Mouse (Mus musculus) testis, adult 2 months (tissue): Measurements from ENCODE around the gene Rufy1. TPM values are rescaled to one million over a fixed set of nuclear protein-coding genes. Genes with fewer than 3 reads are reported as not detected.
"Not testable (repeated sequence)": the region's sequence is repeated elsewhere in the genome, so short reads cannot be mapped to it uniquely, and the experiment has no call there.

Source experiments
- H3K27ac ChIP-seq: fragments of 200-500 bp; 2 replicates; pipeline ENCODE4 v1.5.1; 2012; ENCODE audit warnings: low read depth, low read length; ENCODE audit not compliant: control insufficient read depth, insufficient read depth
- H3K27me3 ChIP-seq: fragments of 200-500 bp; 2 replicates; pipeline ENCODE4 v1.6.1; 2012; ENCODE audit warnings: mild to moderate bottlenecking, low read length, moderate library complexity; ENCODE audit not compliant: control insufficient read depth, insufficient read depth
- H3K36me3 ChIP-seq: fragments of 200-500 bp; 2 replicates; pipeline ENCODE4 v1.6.1; 2012; ENCODE audit warnings: mild to moderate bottlenecking, low read length; ENCODE audit not compliant: control insufficient read depth, insufficient read depth
- H3K4me1 ChIP-seq: fragments of 200-500 bp; 2 replicates; pipeline ENCODE4 v1.6.1; 2012; ENCODE audit warnings: low read length; ENCODE audit not compliant: control insufficient read depth, insufficient read depth
- H3K4me3 ChIP-seq: fragments of 200-500 bp; 2 replicates; pipeline ENCODE4 v1.5.1; 2012; ENCODE audit warnings: low read depth, mild to moderate bottlenecking, low read length, moderate library complexity, mixed read lengths; ENCODE audit not compliant: control insufficient read depth
- CTCF ChIP-seq: fragments of 200-500 bp; IDR thresholded peaks from 2 replicates; pipeline ENCODE4 v1.5.1; 2012; ENCODE audit warnings: low read depth, mild to moderate bottlenecking, inconsistent platforms, low read length, moderate library complexity; ENCODE audit not compliant: control insufficient read depth, insufficient read depth, insufficient replicate concordance
- POLR2A ChIP-seq: fragments of 200-500 bp; IDR thresholded peaks from 2 replicates; pipeline ENCODE4 v1.6.1; 2012; ENCODE audit warnings: low read depth, mild to moderate bottlenecking, inconsistent platforms, low read length, moderate library complexity; ENCODE audit not compliant: control insufficient read depth
- polyA plus RNA-seq: library from polyadenylated mRNA; depleted of rRNA; stranded (reverse); fragments of >200 nt; gene quantifications from 2 replicates; pipeline ENCODE4 v1.2.3, GENCODE M21; 2012

Gene Rufy1
- polyA plus RNA-seq, 1 experiment = 5.7 TPM

DNA sequence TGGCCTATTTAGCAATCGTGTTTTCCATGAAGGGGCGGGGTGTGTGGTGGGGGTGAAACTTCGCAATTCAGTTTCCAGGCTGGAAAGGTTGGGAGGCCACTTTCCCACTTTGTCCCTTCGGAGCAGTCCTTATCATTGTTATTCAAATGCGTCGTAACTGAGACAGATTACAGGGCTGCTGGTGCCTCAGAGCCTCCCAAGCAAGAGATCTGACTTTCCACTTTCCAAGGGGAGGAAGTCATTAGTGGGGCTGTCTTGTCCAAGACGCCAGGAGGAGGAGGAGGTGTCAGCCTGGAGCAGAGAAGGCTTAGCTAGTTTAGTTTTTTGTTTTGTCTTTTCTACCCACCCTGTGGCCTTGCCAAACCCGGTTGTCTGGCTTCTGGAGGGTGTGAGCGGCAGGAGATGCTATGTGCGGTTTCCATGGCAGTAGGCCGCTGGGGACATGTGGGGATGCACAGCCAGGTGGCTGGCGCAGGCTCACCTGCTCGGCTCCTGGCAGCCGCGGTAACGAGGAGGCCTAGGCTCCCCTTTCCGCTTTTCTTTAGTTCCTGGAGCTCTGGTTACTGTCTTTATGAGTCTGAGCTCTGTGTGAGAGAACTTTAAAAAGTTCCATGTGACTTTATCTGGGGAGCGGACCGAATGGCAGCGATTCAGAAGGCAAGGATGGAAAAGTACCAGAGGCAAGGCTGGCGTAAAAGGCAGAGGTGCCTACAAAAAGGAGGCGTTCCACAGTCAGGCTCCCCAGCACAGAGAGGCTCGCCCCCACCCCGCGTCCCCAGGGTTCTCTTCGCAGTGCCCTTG is 26.4 kb upstream of the Rufy1 start:
- Histone ChIP-seq H3K4me1 (peaks cover 12% of the 10 kb centered on the region), H3K36me3 (no peaks in the 10 kb centered on the region), H3K27me3 (no peaks in the 10 kb centered on the region), H3K27ac (peak overlapping the region; percentile 49), H3K4me3 (no peak overlapping the region)
- TF ChIP-seq CTCF (no peak), POLR2A (no peak)

DNA sequence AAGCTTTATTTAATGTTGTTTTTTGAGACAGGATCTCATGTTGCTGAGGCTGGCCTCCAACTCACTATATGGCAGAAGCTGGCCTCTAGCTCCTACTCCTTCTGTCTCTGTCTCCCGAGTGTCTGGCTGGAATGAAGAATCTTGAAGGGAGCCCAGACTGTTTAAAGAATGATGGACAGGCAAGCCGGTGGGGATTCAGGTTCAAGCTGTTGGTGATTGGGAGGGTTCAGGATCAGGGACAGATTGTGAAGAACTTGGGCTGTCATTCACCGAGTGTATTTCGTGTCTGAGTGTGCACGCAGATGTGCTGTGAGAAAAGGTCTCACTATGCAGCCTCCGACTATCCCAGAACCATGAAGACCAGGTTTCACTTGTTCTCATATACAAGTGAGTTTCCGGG is 25.5 kb upstream of the Rufy1 start:
- no peak for TF ChIP-seq POLR2A
- no peak for TF ChIP-seq CTCF
- no peak overlapping the region for H3K4me3 ChIP-seq
- peak overlapping the region; percentile 43 for H3K27ac ChIP-seq
- H3K36me3 ChIP-seq = no peaks in the 10 kb centered on the region
- H3K4me1 ChIP-seq = peaks cover 12% of the 10 kb centered on the region
- no peaks in the 10 kb centered on the region for H3K27me3 ChIP-seq

DNA sequence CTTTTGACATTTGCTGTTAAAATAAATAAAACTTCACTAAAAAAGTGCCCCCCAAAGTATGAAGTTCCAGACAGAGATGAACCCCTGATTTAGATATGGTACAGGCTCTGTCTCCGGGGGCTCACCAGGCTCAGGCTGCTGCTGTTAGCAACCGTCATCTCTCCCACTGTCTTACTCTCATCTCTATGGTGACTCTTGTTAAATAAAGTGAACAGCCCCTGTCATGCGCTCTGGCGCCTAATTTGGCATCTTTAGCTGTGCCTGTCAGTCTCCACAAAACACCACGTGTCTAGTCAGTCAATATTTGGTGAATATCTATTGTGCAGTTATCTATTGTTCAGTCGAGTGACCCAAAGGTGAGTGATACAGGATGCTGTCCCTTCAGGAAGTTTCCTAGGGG is 24.0 kb upstream of the Rufy1 start:
- TF ChIP-seq CTCF = no peak
- Histone ChIP-seq H3K27ac (no peak overlapping the region), H3K36me3 (no peaks in the 10 kb centered on the region), H3K27me3 (no peaks in the 10 kb centered on the region), H3K4me1 (peaks cover 12% of the 10 kb centered on the region), H3K4me3 (no peak overlapping the region)

DNA sequence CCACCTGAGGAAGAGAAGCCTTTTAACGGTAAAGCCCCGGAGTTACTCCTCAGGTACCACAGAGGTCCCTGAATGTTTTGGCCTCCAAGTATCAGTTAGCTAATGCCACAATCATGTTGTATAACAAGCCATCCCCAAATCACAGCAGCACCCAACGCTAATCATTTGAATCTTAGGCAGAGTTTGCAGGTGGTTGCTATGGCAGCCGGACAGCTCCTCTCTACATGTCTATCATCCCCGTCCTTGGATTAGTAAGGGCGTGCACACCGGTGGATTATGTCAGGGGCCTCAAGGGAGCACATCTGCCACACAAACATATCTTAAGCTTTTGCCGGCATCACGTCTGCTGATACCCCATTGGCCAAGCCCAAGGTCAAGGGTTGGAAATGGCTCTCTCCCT is 19.3 kb upstream of the Rufy1 start:
- no peaks in the 10 kb centered on the region for H3K27me3 ChIP-seq

DNA sequence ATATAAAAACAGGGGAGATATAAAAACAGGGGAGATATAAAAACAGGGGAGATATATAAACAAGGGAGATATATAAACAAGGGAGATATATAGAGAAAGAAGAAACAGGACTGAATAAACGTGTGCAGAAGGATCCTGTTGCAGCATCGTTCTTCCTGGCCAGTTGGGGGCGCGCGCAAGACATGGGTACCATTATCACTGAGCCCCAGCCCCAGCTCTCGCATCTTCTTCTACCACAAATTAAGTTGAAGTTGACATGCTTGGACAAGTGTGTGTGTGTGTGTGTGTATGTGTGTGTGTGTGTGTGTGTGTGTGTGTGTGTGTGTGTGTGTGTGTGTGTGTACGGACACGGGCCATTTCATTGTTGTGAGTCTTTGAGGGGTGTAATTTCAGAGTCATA is 17.2 kb upstream of the Rufy1 start:
- not testable (repeated sequence) for H3K4me1 ChIP-seq, H3K36me3 ChIP-seq, H3K27me3 ChIP-seq, H3K27ac ChIP-seq, H3K4me3 ChIP-seq

More for the DNA sequence above, 19.3 kb upstream of the Rufy1 start:
- no peak overlapping the region for H3K27ac ChIP-seq
- TF ChIP-seq POLR2A = no peak
- TF ChIP-seq CTCF = no peak
- H3K36me3 ChIP-seq = no peaks in the 10 kb centered on the region
- H3K4me1 ChIP-seq = no peaks in the 10 kb centered on the region
- H3K4me3 ChIP-seq = no peak overlapping the region

DNA sequence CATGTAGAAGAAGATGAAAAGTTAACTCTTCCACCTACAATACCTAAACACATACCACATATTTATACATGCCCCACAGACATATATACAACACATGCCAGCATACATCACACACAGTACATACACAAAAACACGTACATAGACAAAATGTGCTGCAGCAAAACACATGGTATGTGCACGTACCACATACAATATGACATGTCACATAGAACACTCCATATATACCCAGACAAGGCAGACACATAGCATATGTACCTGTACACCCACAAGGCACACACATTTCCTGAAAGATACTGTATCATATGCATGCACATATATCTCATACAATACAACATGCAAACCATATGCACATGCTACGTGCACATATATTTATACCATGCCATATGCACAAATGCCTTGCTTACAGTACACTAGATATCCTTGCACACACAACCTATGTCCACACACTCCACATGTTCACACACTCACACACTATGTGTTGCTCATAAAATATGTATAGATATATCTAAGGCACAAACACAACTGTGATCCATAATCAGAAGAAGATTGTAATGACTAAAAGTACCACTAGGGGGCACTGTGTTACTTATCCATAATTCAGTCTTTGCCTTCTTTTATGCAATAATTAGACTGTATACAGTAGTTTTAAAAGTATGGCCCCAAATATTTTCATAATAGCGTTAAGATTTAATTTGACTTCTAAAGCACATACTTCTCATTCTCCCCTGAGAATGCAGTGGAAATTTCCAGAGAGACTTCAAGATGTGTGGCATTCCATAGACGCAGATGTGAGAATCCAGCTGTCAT is 12.5 kb upstream of the Rufy1 start:
- no peaks in the 10 kb centered on the region for H3K4me1 ChIP-seq
- H3K36me3 ChIP-seq = no peaks in the 10 kb centered on the region
- H3K27ac ChIP-seq = no peak overlapping the region
- H3K4me3 ChIP-seq = no peak overlapping the region
- TF ChIP-seq CTCF (peak; percentile 13; the same call in 1 of the 2 replicates), POLR2A (no peak)
- no peaks in the 10 kb centered on the region for H3K27me3 ChIP-seq

DNA sequence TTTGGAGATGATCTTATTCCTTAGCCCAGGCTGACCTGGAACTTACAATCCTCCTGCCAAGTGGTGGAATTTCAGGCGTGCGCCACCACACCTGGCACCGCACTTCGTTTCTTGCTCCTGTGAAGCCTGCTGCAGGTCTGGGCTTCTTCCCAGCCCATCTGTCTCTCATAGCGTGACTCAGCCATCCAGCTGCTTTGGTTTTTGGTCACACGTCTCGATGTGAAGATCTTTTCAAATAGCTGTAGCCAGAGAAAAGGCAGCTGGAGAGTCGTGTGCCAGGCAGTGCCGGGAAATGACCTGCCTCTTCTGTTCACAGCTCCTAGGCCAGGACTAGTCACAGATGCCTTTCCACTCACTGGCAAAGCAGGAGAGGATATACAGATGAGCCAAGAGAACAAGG is 10.7 kb upstream of the Rufy1 start:
- H3K36me3 ChIP-seq = no peaks in the 10 kb centered on the region
- H3K27me3 ChIP-seq = no peaks in the 10 kb centered on the region
- no peak overlapping the region for H3K27ac ChIP-seq
- no peak overlapping the region for H3K4me3 ChIP-seq
- TF ChIP-seq POLR2A = no peak
- no peaks in the 10 kb centered on the region for H3K4me1 ChIP-seq

DNA sequence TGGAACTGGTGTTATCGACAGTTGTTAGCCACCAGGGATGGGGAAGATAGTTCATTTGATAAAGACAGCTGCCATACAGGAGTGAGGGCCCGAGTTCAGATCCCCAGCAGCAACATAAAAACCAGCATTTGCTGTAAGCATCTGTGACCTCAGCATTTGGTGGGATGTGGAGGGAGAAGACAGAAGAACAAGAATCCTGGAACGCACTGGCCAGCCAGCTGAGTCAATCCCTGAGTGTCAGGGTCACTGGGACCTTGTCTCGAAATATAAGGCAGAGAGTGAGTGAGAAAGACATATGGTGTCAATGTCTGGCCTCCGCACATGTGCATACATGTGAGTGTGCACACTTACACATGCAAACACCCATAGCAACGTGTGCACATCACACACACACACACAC is 9.8 kb upstream of the Rufy1 start:
- Histone ChIP-seq H3K27me3 (no peaks in the 10 kb centered on the region), H3K4me1 (no peaks in the 10 kb centered on the region), H3K36me3 (no peaks in the 10 kb centered on the region), H3K4me3 (no peak overlapping the region), H3K27ac (no peak overlapping the region)
- TF ChIP-seq CTCF (no peak), POLR2A (no peak)
